Mouse (Mus musculus) layer of hippocampus, postnatal 14 days (tissue): ENCODE measurements around the gene Bpifb4. TPM values are rescaled to one million over a fixed set of nuclear protein-coding genes. Genes with fewer than 3 reads are reported as not detected.

ENCODE experiments used
- DNase-seq, 2 experiments: peaks; one replicate each; pipeline ENCODE4 v3.0.0; 2021 to 2022; ENCODE audit warnings: low spot score in 2 of 2, mixed read lengths in 1 of 2
- long read RNA-seq, 2 experiments: library from polyadenylated mRNA; stranded (forward); transcript quantifications; one replicate each; pipeline ENCODE4 v2.0.0; 2021
- total RNA-seq, 2 experiments: library from RNA; stranded (reverse); gene quantifications; 2 replicates each; pipeline ENCODE4 v1.2.3; 2021

Gene Bpifb4
- total RNA-seq, result not detected
- long read RNA-seq, experiment 1, result 0 reads
- long read RNA-seq, experiment 2, result 0 reads

- no peak for DNase-seq
Observed at GRCm38 (mm10) chr2:153937843-153938242, at the start of gene Bpifb4. Gene Bpifb4 (plus strand): TSS chr2:153938212.

DNA sequence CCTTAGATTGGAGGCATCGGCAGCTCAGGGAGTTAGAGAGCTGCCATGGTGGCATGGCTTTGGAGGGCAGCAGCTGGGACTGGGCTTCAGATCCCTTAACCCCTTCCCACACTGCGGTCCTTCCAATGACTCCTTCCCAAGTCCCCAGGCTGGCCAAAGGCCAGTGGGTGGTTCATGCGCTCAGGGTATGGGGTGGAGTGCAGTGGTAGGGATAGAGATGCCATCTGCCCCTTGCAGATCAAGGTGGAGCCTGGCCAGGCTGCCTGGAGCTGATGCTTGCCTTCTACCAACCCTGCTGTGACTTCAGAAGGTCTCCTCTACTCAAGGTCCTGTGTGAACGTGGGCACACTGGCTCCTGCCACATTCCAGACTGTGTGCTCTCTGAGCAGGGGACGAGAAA lies 38.9 kb upstream of the Bpifb4 start:
- DNase-seq, result no peak

- no peak for DNase-seq
Observed at GRCm38 (mm10) chr2:153900088-153900487, 37.9 kb upstream of the Bpifb4 start, which contains the start of gene Bpifb6. Gene Bpifb6 (plus strand): TSS chr2:153900388.

GRCm38 (mm10) chr2:153902726-153903125 lies 35.3 kb upstream of the Bpifb4 start:
- no peak for DNase-seq

GRCm38 (mm10) chr2:153906626-153907025 lies 31.4 kb upstream of the Bpifb4 start:
- DNase-seq, result no peak

DNA sequence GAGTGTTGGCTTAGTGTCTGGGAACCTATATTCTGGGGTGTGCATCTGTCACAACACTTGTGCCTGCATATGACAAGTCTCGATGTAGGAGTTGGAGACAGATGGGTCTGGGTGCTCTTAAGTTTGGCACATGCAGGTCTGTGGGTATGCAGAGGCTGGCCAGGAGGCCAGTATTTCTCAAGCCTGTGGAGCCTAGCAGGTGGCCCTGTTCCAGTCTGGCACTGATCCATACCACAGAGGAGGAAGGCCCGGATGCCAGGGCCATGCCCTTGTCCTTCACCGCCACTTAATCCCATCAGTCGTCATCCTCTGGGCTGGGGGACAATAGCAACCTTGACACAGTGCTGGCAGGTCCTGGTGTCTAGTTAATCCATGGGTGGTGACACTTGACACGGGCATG lies 23.9 kb upstream of the Bpifb4 start:
- peak; percentile 16 to 24 for DNase-seq

GRCm38 (mm10) chr2:153917930-153918329 lies 20.1 kb upstream of the Bpifb4 start, which contains the start of gene Bpifb3:
Gene Bpifb3 (plus strand): TSS chr2:153918230.
- DNase-seq, result no peak

DNA sequence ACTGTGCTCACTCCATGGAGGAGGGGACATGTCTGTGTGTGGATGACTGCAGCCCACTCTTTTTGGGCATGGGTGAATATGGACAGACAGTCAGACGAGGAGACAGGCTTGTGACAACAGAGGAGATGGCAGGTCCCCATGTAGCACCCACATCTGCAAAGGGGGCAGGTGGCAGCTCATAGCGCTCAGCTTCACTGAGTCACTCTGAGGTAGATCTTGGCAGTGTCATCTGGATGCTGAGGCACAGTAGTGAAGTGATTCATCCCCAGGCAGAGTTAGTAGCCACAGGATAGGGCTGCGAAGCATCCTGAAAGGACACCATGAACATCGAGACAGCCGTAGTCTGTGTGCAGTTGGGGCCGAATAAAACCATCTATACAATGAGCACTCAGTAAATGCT lies 16.8 kb upstream of the Bpifb4 start:
- DNase-seq, result no peak

GRCm38 (mm10) chr2:153929871-153930413 lies 8.1 kb upstream of the Bpifb4 start:
- DNase-seq, result peak; percentile 31 to 47

DNA sequence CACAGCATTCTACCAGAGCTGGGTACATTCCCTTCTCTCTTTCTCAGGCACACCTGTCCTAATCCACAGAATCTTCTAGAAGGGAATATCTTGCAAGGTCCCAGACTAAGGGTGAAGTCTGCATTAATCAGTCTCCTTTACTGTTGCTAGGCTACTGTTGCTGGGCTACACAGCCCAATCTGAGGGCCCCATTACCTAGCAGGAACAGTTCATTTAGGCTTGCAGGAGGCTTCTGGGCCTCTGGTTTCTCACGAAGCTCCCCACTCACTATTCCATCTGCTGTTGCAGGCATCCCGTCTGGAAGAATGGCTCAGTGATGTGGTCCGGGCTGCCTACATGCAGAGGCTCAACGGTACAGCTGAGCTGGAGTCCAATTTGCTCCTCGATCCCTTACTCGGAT lies 6.9 kb upstream of the Bpifb4 start:
- DNase-seq, result no peak

- DNase-seq, result no peak
Observed at GRCm38 (mm10) chr2:153933311-153933710, 4.7 kb upstream of the Bpifb4 start.

DNA sequence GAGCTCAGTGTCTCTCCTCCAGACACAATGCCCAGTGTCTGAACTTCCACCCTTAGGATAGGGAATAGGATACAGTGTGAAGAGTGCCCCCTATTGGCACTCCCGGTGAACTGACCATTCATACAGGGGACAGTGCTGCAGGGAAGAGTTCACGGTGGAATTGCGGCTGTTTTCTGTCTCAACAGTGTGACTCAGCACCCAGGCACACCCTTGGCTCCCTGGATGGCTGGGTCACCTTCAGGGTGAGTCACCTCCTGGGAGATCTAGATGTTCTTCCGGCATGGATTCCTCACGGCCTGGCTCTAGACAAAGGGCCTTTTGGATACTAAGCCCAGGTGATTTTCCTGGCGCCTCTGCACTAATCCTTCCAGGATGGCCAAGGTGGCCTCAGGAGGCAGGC lies 2.7 kb upstream of the Bpifb4 start:
- DNase-seq, result no peak

DNA sequence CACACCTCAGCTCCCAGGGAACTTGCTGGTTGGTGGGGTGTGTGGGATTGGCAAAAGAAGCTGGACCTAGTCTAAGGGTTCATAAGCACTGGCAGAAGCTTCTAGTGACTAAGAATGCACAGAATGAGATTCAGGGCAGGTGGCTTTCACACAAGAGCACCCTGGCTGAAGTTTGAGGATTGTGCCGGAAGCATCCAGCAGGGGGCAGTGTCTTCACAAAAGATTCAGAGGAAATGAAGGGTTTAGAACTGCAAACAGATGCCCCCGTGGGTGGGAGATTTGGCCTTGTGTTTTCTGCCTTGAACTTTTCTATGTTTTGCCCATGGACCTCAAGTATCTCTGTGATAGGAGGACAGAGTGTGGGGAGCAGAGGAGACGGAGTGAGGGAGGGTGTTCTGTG lies 5.5 kb downstream of the Bpifb4 start:
- DNase-seq, result peak; percentile 56 to 59

DNA sequence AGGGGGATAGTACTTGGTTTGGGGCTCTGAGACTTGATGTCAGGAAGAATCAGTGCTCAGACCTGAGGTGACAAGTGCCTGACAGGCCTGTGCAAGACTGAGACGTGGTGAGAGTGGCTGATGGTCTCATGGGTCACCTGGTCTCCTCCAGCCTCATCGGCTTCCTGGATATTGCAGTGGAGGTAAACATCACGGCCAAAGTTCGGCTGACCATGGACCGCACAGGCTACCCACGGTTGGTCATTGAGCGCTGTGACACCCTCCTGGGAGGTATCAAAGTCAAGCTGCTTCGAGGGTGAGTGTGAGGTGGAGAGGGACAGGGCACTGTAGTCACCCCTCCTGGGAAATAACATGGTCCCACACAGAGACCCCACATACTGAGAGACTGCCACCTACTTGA lies 6.6 kb downstream of the Bpifb4 start:
- DNase-seq, result no peak

DNA sequence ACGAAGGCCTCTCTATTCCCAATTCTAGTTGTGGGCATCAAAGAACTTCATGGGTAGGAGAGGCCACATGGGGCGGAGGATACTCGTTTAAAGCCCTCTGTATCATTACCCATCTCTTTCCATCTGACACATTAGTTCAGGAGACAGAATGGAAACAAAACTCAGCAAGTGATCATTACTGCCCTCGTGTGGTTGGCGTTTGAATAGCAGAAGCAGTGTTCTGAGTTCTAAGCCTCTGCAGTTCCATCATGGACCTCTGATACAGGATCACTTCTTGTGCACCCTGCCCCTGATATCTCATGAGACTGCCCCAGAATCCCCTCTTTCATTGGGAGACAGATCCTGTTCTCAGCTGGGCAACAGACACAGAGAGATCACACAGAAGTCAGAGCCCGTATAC lies 14.9 kb downstream of the Bpifb4 start:
- DNase-seq, result peak; percentile 64 to 69

DNA sequence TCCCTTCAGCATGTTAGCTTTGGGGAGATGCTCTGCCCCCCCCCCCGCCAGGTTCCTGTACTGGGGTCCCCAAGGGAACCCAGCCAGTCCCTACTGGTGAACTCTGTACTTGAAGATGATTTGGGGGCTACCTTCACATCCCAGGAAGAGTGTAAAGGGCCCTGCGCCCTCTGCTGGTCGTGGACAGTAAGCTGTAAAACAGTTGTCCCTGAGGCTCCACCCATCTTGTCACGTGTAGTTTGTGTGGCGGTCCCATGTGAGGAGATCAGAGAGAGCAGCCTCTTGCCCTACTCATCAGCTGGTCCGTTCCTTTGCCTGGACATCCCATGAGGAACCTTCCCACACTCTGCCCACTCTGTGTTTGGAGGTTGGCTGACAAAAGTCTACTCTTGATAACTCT lies 15.8 kb downstream of the Bpifb4 start:
- no peak for DNase-seq

- no peak for DNase-seq
Observed at GRCm38 (mm10) chr2:153962821-153963331, 24.9 kb downstream of the Bpifb4 start.

DNA sequence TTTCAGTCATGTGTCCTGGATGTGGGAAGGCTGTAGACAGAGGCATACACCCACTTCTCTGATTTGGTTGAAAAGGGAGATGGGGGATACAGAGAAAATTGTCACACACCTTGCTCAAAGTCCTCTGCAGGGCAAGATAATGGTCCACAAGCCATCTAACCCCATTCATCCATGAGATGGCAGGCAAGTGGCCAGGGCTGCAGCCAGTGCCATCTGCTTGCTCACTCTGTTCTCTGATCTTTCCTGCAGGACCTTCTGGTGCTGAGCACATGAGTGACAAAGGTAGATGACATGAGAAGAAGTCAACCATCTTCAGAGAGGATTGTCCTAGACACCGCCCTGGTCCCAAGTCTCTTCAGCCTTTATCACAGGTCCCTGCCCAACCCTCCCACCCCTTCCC lies 25.3 kb downstream of the Bpifb4 start:
- no peak for DNase-seq

GRCm38 (mm10) chr2:153970221-153970620 lies 32.2 kb downstream of the Bpifb4 start:
- no peak for DNase-seq

- DNase-seq, result no peak
Observed at GRCm38 (mm10) chr2:153974582-153974981, 36.6 kb downstream of the Bpifb4 start, which contains the start of gene Bpifa6. Gene Bpifa6 (plus strand): TSS chr2:153974945.

- peak; percentile 60 to 67 for DNase-seq
Observed at GRCm38 (mm10) chr2:153995770-153996169, 57.8 kb downstream of the Bpifb4 start.

DNA sequence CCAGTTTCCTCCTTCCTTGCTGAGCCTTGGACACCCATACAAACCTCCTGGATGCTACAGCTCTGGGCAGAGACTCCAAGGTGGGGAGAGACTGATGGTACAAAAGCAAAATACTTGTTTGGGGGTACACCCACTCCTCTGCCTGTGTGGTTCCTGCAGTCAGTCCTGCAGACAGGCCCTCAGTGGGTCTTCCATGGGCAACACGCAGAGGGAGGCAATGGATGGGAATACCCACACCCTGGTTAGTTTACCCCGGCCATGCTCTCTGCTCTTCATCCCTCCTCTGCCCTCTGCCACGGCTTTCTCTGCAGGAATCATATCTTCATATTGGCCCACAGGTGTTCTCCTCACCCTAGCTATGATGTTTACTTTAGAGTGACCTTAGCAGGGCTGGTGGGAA lies 62.5 kb downstream of the Bpifb4 start:
- no peak for DNase-seq

DNA sequence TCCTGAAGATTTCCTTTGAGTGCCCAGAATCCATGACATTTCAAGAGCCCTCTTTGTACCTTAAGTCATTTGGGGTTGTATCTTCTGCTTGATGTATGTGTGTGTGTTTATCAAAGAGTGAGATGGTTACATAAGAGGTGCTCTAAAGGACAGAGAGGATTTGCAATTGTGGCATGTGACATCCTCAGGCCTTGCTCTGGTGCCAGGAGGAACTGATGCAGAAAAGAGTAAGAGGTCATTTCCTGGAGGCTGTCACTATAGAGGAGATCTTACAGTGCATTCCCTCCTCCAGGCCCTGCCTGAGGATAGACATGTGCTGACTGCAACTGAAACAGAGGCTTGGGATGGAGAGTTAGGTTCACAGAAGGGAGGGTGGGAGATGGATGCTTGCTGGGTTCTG lies 63.0 kb downstream of the Bpifb4 start:
- no peak for DNase-seq
